In the genomic region with DNA sequence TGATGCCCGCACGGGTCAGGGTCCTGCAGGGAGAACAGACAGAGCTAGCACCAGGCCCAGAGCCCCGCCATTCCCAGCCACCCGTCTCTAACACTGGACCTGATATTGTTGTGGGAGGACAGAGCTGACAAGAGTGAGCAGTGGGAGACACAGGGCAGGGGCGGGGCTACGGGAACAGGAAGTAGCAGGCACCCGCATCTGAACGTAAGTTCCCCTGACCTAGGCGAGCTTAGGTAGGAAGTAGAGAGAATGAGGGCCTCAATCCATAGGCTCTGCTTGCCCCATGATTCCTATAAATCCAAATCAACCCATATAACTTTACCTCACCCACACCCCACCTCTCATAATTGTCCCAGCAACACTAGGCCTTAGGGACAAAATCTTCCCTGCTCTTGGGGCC, we compare ENCODE assay signal across 23 mouse cellular contexts. TPM values are rescaled to one million over a fixed set of nuclear protein-coding genes. Genes with fewer than 3 reads are reported as not detected.
A peak's percentile ranks its signal among the peaks of the same experiment; 100 is the strongest.
DNase-seq lines count a peak whose midpoint lies in the region; ATAC-seq and TF ChIP-seq lines count a peak whose summit lies in the region.
"Had no signal": no experiment of that assay in that cellular context is flagged by ENCODE, and none has a peak within 500 bp of the region (broad histone marks: within the 10 kb centered on the region; RNA-seq: fewer than 3 reads in every experiment).

No protein-coding gene starts in this region.

- TF ChIP-seq CTCF in thymus, adult 2 months (IDR thresholded peaks at IDR 0.05; ENCODE audit: borderline replicate concordance, control insufficient read depth, extremely low read depth, insufficient read depth, low read length, poor library complexity): no peak
- TF ChIP-seq CTCF in midbrain, postnatal 0 days (IDR thresholded peaks at IDR 0.05): no peak

- H3K27me3 ChIP-seq in thymus, adult 2 months (ENCODE audit: control insufficient read depth, insufficient read depth, low read length): no peaks in the 10 kb centered on the region
- H3K27me3 ChIP-seq in midbrain, postnatal 0 days (ENCODE audit: insufficient read depth, low read length): no peaks in the 10 kb centered on the region
- H3K27me3 ChIP-seq: embryonic facial prominence, embryonic 12.5 days; hindbrain, embryonic 13.5 days had no signal

- no peak overlapping the region for H3K9ac ChIP-seq in midbrain, postnatal 0 days (replicated peaks; ENCODE audit: low read length, poor library complexity, severe bottlenecking)
- H3K9ac ChIP-seq: embryonic facial prominence, embryonic 12.5 days; forebrain, postnatal 0 days; hindbrain, embryonic 13.5 days; limb, embryonic 12.5 days; liver, embryonic 12.5 days; lung, embryonic 14.5 days had no signal

- ATAC-seq in megakaryocyte, adult 5-6 weeks (ENCODE audit: poor library complexity, severe bottlenecking): peak; percentile 84
- no peak for ATAC-seq in midbrain, postnatal 0 days (ENCODE audit: low FRiP score)
- ATAC-seq: forebrain, postnatal 0 days; inflammation-experienced regulatory T-cells, adult 6 months; liver, embryonic 12.5 days; midbrain, embryonic 16.5 days had no signal

- H3K9me3 ChIP-seq in midbrain, postnatal 0 days (ENCODE audit: low read length): no peaks in the 10 kb centered on the region
- H3K9me3 ChIP-seq: embryonic facial prominence, embryonic 12.5 days; hindbrain, embryonic 13.5 days; limb, embryonic 12.5 days; liver, embryonic 12.5 days; midbrain, embryonic 10.5 days had no signal

- H3K4me1 ChIP-seq in thymus, adult 2 months (replicated peaks; ENCODE audit: control insufficient read depth, insufficient read depth, low read length): peaks cover 3% of the 10 kb centered on the region; the same call in 1 of the 2 replicates
- H3K4me1 ChIP-seq in midbrain, postnatal 0 days (ENCODE audit: insufficient read depth, low read length): no peaks in the 10 kb centered on the region

- DNase-seq in thymus, postnatal 14 days: peak; percentile 37
- DNase-seq in thymus, adult 2 months: no peak
- peak; percentile 26 for DNase-seq in R1 (ENCODE audit: low read depth, low spot score)
- peak; percentile 61 for DNase-seq in thymus, postnatal 4 days
- no peak for DNase-seq in midbrain, postnatal 0 days (ENCODE audit: low spot score)
- DNase-seq in adrenal gland, postnatal 36 days: no peak
- no peak for DNase-seq in layer of hippocampus, postnatal 10 days (ENCODE audit: low spot score in 2 of 2)
- DNase-seq: adrenal gland, postnatal 25 days; cerebellum, adult 11 months; cerebellum, postnatal 14 days; forebrain, postnatal 0 days; gastrocnemius, postnatal 25 days; kidney, postnatal 14 days; layer of hippocampus, postnatal 36 days; lung, embryonic 14.5 days had no signal

- no peak overlapping the region for H3K4me2 ChIP-seq in midbrain, postnatal 0 days (ENCODE audit: low read depth, low read length, poor library complexity, severe bottlenecking)
- H3K4me2 ChIP-seq: embryonic facial prominence, embryonic 12.5 days; hindbrain, embryonic 13.5 days; limb, embryonic 12.5 days; liver, embryonic 12.5 days; lung, embryonic 14.5 days had no signal

- 56% methylated on average over 9 of the region's 9 CpGs for WGBS in thymus, adult 2 months
- WGBS in midbrain, postnatal 0 days: 88% methylated on average over 9 of the region's 9 CpGs

- no peak for TF ChIP-seq POLR2A in thymus, adult 2 months (IDR thresholded peaks at IDR 0.05; ENCODE audit: control insufficient read depth, extremely low read depth, insufficient read depth, low read length, poor library complexity)

- H3K4me3 ChIP-seq in thymus, adult 2 months (ENCODE audit: control insufficient read depth, insufficient read depth, low read length): no peak overlapping the region
- H3K4me3 ChIP-seq in midbrain, postnatal 0 days (ENCODE audit: low read depth, low read length): no peak overlapping the region
- H3K4me3 ChIP-seq: embryonic facial prominence, embryonic 12.5 days; hindbrain, embryonic 13.5 days; limb, embryonic 12.5 days; liver, embryonic 12.5 days; midbrain, embryonic 10.5 days had no signal

- H3K36me3 ChIP-seq in thymus, adult 2 months (ENCODE audit: control insufficient read depth, insufficient read depth, low read length): no peaks in the 10 kb centered on the region
- no peaks in the 10 kb centered on the region for H3K36me3 ChIP-seq in midbrain, postnatal 0 days (ENCODE audit: insufficient read depth, low read length)
- H3K36me3 ChIP-seq: embryonic facial prominence, embryonic 12.5 days; hindbrain, embryonic 13.5 days; limb, embryonic 12.5 days; liver, embryonic 12.5 days; midbrain, embryonic 10.5 days had no signal

- H3K27ac ChIP-seq in thymus, adult 2 months (ENCODE audit: control insufficient read depth, insufficient read depth, low read length): no peak overlapping the region
- no peak overlapping the region for H3K27ac ChIP-seq in midbrain, postnatal 0 days (ENCODE audit: low read depth, low read length)
- H3K27ac ChIP-seq: embryonic facial prominence, embryonic 12.5 days; hindbrain, embryonic 13.5 days; limb, embryonic 12.5 days; liver, embryonic 12.5 days; midbrain, embryonic 10.5 days had no signal

RNA-seq across cellular contexts. Expression of a gene that starts 38.2 kb away (rescaled TPM):
- 15.1 and 22.9 TPM in 2 replicates for polyA plus RNA-seq in thymus, adult 2 months (2012; rRNA removed)
- total RNA-seq in megakaryocyte, adult 5-6 weeks (2015): 49.0 and 58.0 TPM in 2 replicates
- total RNA-seq in megakaryocyte, adult 5-6 weeks (2017): 15.6 and 16.3 TPM in 2 replicates
- 3.1 and 3.5 TPM in 2 replicates for total RNA-seq in midbrain, postnatal 0 days (2014; rRNA removed)
- polyA plus RNA-seq in midbrain, postnatal 0 days (2015; fragmentation: Nextera tagmentation; extraction: Ambion mirVana): 3.8 and 5.3 TPM in 2 replicates
- total RNA-seq in adrenal gland, postnatal 36 days (2021): 1 to 10 TPM; 2.5 to 3.3 TPM
- 1 to 10 TPM; 2.1 to 4.2 TPM for total RNA-seq in layer of hippocampus, postnatal 10 days (2021)

RNA-seq across cellular contexts. Expression of a gene that starts 44.8 kb away (rescaled TPM):
- polyA plus RNA-seq in thymus, adult 2 months (2012; rRNA removed): 15.7 and 16.0 TPM in 2 replicates
- total RNA-seq in megakaryocyte, adult 5-6 weeks (2015): 3.7 and 5.0 TPM in 2 replicates
- total RNA-seq in megakaryocyte, adult 5-6 weeks (2017): 4.4 and 4.6 TPM in 2 replicates
- 37.7 and 43.8 TPM in 2 replicates for total RNA-seq in midbrain, postnatal 0 days (2014; rRNA removed)
- 9.1 and 11.3 TPM in 2 replicates for polyA plus RNA-seq in midbrain, postnatal 0 days (2015; fragmentation: Nextera tagmentation; extraction: Ambion mirVana)
- 10 to 100 TPM; 10.5 to 11.4 TPM for total RNA-seq in adrenal gland, postnatal 36 days (2021)
- total RNA-seq in layer of hippocampus, postnatal 10 days (2021): 10 to 100 TPM; 64.2 to 70.2 TPM

Comparison
In these comparisons a context has a peak if more than half of its experiments do, and no peak if none do; other contexts are left out.
1. DNase-seq: peak in thymus, postnatal 14 days (single experiment), R1 (single experiment) and thymus, postnatal 4 days (single experiment); none in thymus, adult 2 months (single experiment), midbrain, postnatal 0 days (single experiment), adrenal gland, postnatal 36 days (0 of 2) and layer of hippocampus, postnatal 10 days (0 of 2).